Mouse (Mus musculus) myocyte (in vitro differentiated cells): ENCODE data around the gene Abcb10.

Experiments used
- CEBPB ChIP-seq: IDR thresholded peaks from 2 replicates; pipeline ENCODE4 v1.6.1; 2011; ENCODE audit warnings: mild to moderate bottlenecking, moderate library complexity; ENCODE audit not compliant: poor library complexity, insufficient read depth, severe bottlenecking
- E2F4 ChIP-seq: IDR thresholded peaks from one replicate; pipeline ENCODE4 v1.6.1; 2011; ENCODE audit warnings: mild to moderate bottlenecking, control low read depth, moderate library complexity; ENCODE audit not compliant: insufficient read depth
- MAX ChIP-seq: IDR thresholded peaks from one replicate; pipeline ENCODE4 v1.6.1; 2011; ENCODE audit warnings: low read depth, mild to moderate bottlenecking, control low read depth
- MYOD1 ChIP-seq, 3 experiments: IDR thresholded peaks; one replicate each; pipeline ENCODE4 v1.6.1; 2011; ENCODE audit warnings: control low read depth in 2 of 3, low read depth in 2 of 3, mild to moderate bottlenecking in 2 of 3, moderate library complexity in 1 of 3; ENCODE audit not compliant: insufficient read length in 2 of 3, control insufficient read depth in 1 of 3
- MYOG ChIP-seq, 3 experiments: IDR thresholded peaks; one replicate each; pipeline ENCODE4 v1.6.1; 2011; ENCODE audit warnings: control low read depth in 2 of 3, low read depth in 2 of 3, mild to moderate bottlenecking in 2 of 3; ENCODE audit not compliant: insufficient read length in 2 of 3, control insufficient read depth in 1 of 3, insufficient read depth in 1 of 3
- POLR2A ChIP-seq: IDR thresholded peaks from one replicate; pipeline ENCODE4 v1.6.1; 2011; ENCODE audit warnings: low read depth, mild to moderate bottlenecking, control low read depth, moderate library complexity; ENCODE audit not compliant: insufficient read length
- POLR2AphosphoS2 ChIP-seq: IDR thresholded peaks from one replicate; pipeline ENCODE4 v1.6.1; 2011; ENCODE audit warnings: low read depth, control low read depth; ENCODE audit not compliant: insufficient read length
- REST ChIP-seq: IDR thresholded peaks from one replicate; pipeline ENCODE4 v1.6.1; 2011; ENCODE audit warnings: mild to moderate bottlenecking, control low read depth, moderate library complexity; ENCODE audit not compliant: insufficient read depth, insufficient read length
- SRF ChIP-seq: IDR thresholded peaks from one replicate; pipeline ENCODE4 v1.6.1; 2011; ENCODE audit warnings: low read depth; ENCODE audit not compliant: control insufficient read depth, insufficient read length
- TCF12 ChIP-seq: IDR thresholded peaks from one replicate; pipeline ENCODE4 v1.6.1; 2011; ENCODE audit warnings: mild to moderate bottlenecking, control low read depth; ENCODE audit not compliant: poor library complexity, insufficient read depth, severe bottlenecking
- TCF3 ChIP-seq: IDR thresholded peaks from one replicate; pipeline ENCODE4 v1.6.1; 2011; ENCODE audit warnings: low read depth, control low read depth; ENCODE audit not compliant: insufficient read length
- USF1 ChIP-seq: IDR thresholded peaks from one replicate; pipeline ENCODE4 v1.6.1; 2011; ENCODE audit warnings: low read depth, mild to moderate bottlenecking, control low read depth, moderate library complexity

DNA sequence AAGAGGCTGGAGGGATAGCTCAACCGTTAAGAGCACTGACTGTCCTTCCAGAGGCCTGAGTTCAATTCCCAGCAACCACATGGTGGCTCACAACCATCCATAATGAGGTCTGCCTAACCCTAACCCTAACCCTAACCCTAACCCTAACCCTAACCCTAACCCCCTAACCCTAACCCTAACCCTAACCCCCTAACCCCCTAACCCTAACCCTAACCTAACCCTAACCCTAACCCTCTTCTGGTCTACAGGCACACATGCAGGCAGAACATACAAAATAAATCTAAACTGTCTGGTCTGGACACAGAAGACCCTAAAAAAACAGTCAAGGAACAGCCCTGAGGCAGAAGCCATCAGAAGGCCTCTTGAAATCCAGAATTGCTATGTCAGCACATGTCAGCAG lies 21.6 kb downstream of the Abcb10 start:
- TF ChIP-seq POLR2A: no peak
- TF ChIP-seq MAX: no peak
- no peak for TF ChIP-seq MYOG (IDR thresholded peaks at IDR 0.05; ENCODE audit: control insufficient read depth in 1 of 3, insufficient read depth in 1 of 3, insufficient read length in 2 of 3, low read depth in 2 of 3)
- no peak for TF ChIP-seq POLR2AphosphoS2
- TF ChIP-seq USF1: no peak
- no peak for TF ChIP-seq E2F4
- TF ChIP-seq TCF12: no peak
- TF ChIP-seq MYOD1 (IDR thresholded peaks at IDR 0.05; ENCODE audit: control insufficient read depth in 1 of 3, insufficient read length in 2 of 3, low read depth in 2 of 3): no peak
- TF ChIP-seq CEBPB: no peak
- TF ChIP-seq TCF3: no peak
- no peak for TF ChIP-seq REST
- TF ChIP-seq SRF: no peak
